Mouse (Mus musculus) stomach, postnatal 0 days (tissue): ENCODE results near the gene Zfp366.

Experiments
- CTCF ChIP-seq: IDR thresholded peaks from 2 replicates; pipeline ENCODE4 v1.5.1; 2016; ENCODE audit warnings: antibody characterized with exemption, low read depth, mild to moderate bottlenecking, moderate library complexity
- EP300 ChIP-seq: optimal IDR thresholded peaks from 2 replicates; pipeline ENCODE3; 2016; ENCODE audit warnings: antibody characterized with exemption

- TF ChIP-seq EP300 (no peak), CTCF (no peak)
These were observed 950 bp downstream of the Zfp366 start for GRCm38 (mm10) chr13:99185573-99185972.
